Mouse (Mus musculus) liver, adult (tissue): ENCODE results near the gene Rgs8.

Experiments used
- GATA4 ChIP-seq: IDR thresholded peaks from 2 replicates; pipeline ENCODE4 v1.6.1; 2014; ENCODE audit warnings: mild to moderate bottlenecking, low read length; ENCODE audit not compliant: insufficient replicate concordance

Gene Rgs8

GRCm38 (mm10) chr1:153741551-153742316 lies 88.9 kb downstream of the Rgs8 start:
- TF ChIP-seq GATA4 = no peak

- TF ChIP-seq GATA4 = no peak
Observed at GRCm38 (mm10) chr1:153742374-153743155, 89.7 kb downstream of the Rgs8 start.

- TF ChIP-seq GATA4 = no peak
Observed at GRCm38 (mm10) chr1:153746119-153746670, 93.4 kb downstream of the Rgs8 start.

DNA sequence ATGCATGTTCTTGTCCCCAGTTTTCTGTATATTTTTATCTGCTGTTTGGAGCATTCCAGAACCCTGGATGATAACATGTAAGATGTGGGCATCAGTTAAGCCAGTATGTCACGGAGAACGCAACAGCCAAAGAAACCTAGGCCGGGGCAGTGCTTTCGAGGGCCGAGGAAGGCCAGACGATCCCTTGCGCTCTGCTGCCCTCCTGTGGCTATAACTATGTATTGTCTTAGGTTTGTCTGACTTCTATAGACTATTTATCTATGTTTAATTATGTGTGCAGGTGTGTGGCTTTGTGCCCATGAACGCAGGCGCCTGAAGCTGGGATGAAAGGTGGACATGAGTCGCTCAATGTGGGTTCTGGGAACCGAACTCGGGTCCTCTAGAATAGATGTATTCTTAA lies 93.9 kb downstream of the Rgs8 start:
- TF ChIP-seq GATA4 = no peak

GRCm38 (mm10) chr1:153747861-153748530 lies 95.2 kb downstream of the Rgs8 start:
- TF ChIP-seq GATA4 = no peak

DNA sequence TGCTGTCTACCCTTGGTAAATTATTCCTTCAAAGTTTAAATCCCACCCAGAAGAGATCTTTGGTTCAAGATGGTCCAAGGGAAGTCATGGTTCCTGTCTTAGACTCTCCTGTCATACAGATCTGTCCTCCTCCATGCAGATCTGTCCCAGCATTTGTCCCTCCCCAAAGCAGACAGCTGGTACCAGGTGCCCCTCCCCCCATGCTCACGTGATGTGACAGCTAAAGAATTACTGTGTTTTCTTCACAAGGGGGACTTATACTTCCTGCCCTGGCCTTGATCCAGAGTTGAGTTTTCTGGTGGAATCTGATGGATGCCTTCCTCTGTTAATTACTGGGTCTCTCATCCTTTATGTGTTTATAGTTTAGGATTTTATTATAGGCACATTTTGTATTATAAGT lies 95.7 kb downstream of the Rgs8 start:
- TF ChIP-seq GATA4 = no peak

DNA sequence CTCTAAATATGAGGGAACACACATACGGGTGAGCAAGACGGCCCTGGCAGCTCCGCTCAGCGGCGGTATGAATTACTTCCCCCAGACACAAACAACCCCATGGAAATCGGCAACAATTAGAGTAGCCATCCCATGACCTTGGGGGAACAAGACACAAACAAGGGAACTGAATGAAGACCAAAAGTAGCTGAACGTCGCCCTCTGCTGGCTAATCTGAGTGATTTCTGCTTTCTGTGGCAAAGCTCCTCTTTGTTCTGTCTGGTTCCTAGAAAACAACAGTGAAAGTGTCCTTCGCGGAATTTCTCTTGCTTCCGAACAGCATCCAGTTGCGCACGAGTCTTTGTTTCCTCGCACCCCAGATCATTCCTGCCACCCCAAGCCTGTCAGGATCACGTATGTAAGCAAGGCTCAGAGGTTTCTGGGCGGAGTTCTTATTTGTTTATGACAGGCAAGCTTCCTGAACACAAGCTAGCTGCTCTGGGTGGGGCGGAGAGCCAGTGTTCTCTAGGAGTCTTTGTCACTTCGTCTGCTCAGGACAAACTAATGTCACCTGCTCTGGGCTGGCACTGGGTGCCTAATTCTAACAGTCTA lies 96.5 kb downstream of the Rgs8 start, which contains the start of gene Rnasel:
TSS of gene Rnasel (plus strand) at position 216 of the 591 bp plus-strand sequence.
- 0 out of 2 replicates have a peak, but pooled peaks have one; percentile 15 for TF ChIP-seq GATA4
